13 mouse cellular contexts compared by ENCODE assay signal in genomic region chr7:46162132-46162727, GRCm38 (mm10). TPM values are rescaled to one million over a fixed set of nuclear protein-coding genes. Genes with fewer than 3 reads are reported as not detected.
DNase-seq lines count a peak whose midpoint lies in the region; ATAC-seq and TF ChIP-seq lines count a peak whose summit lies in the region.
"Had no signal": no experiment of that assay in that cellular context is flagged by ENCODE, and none has a peak within 500 bp of the region (broad histone marks: within the 10 kb centered on the region; RNA-seq: fewer than 3 reads in every experiment).

No protein-coding gene starts in this region.

- H3K27me3 ChIP-seq in forebrain, embryonic 15.5 days: no peaks in the 10 kb centered on the region
- H3K27me3 ChIP-seq in forebrain, embryonic 11.5 days (ENCODE audit: control insufficient read depth, insufficient read depth, low read length): no peaks in the 10 kb centered on the region
- no peaks in the 10 kb centered on the region for H3K27me3 ChIP-seq in hindbrain, embryonic 10.5 days (ENCODE audit: insufficient read depth, poor library complexity, severe bottlenecking)
- H3K27me3 ChIP-seq: embryonic facial prominence, embryonic 12.5 days; limb, embryonic 15.5 days; stomach, embryonic 15.5 days had no signal

- peak overlapping the region; percentile 76 for H3K27ac ChIP-seq in forebrain, embryonic 15.5 days (replicated peaks)
- no peak overlapping the region for H3K27ac ChIP-seq in forebrain, embryonic 11.5 days (ENCODE audit: low read depth, low read length)
- H3K27ac ChIP-seq in left cerebral cortex, adult 2 months: no peak overlapping the region
- H3K27ac ChIP-seq in hindbrain, embryonic 10.5 days: no peak overlapping the region; the same call in 1 of the 2 replicates
- H3K27ac ChIP-seq: embryonic facial prominence, embryonic 12.5 days; limb, embryonic 15.5 days; stomach, embryonic 15.5 days had no signal

- WGBS in forebrain, embryonic 15.5 days: 52% methylated on average over 11 of the region's 11 CpGs
- 82% methylated on average over 11 of the region's 11 CpGs for WGBS in forebrain, embryonic 11.5 days
- WGBS in hindbrain, embryonic 10.5 days: 75% methylated on average over 11 of the region's 11 CpGs

- intact Hi-C loops in gastrocnemius, postnatal 14 days (cut with DNase I; ENCODE audit: low total_unique reads): no loop called here
- intact Hi-C loops in heart, postnatal 25 days (cut with DNase I): loop anchor here (5.0 kb wide), 2 partner anchors 45 to 65 kb away; no protein-coding TSS in a partner anchor
- intact Hi-C loops in left cerebral cortex, adult 2 months (cut with DNase I): loop anchor here (1.0 kb wide), 1 partner anchor 9 kb away; no protein-coding TSS in a partner anchor

- peaks cover 13% of the 10 kb centered on the region for H3K4me1 ChIP-seq in forebrain, embryonic 15.5 days
- no peaks in the 10 kb centered on the region for H3K4me1 ChIP-seq in forebrain, embryonic 11.5 days (replicated peaks; ENCODE audit: control insufficient read depth, insufficient read depth, low read length)
- H3K4me1 ChIP-seq in hindbrain, embryonic 10.5 days (replicated peaks): peaks cover 9% of the 10 kb centered on the region
- H3K4me1 ChIP-seq: embryonic facial prominence, embryonic 12.5 days; limb, embryonic 15.5 days; megakaryocyte, embryonic 14.5 days; stomach, embryonic 15.5 days had no signal

- H3K9me3 ChIP-seq in forebrain, embryonic 15.5 days: no peaks in the 10 kb centered on the region
- no peaks in the 10 kb centered on the region for H3K9me3 ChIP-seq in forebrain, embryonic 11.5 days (ENCODE audit: control insufficient read depth, low read length)
- H3K9me3 ChIP-seq in hindbrain, embryonic 10.5 days: no peaks in the 10 kb centered on the region
- H3K9me3 ChIP-seq: embryonic facial prominence, embryonic 12.5 days; limb, embryonic 15.5 days; megakaryocyte, embryonic 14.5 days; stomach, embryonic 15.5 days had no signal

- no peak overlapping the region for H3K9ac ChIP-seq in forebrain, embryonic 15.5 days (replicated peaks)
- no peak overlapping the region for H3K9ac ChIP-seq in forebrain, embryonic 11.5 days (ENCODE audit: low read length)
- H3K9ac ChIP-seq: embryonic facial prominence, embryonic 12.5 days; limb, embryonic 15.5 days; stomach, embryonic 15.5 days had no signal

- no peaks in the 10 kb centered on the region for H3K36me3 ChIP-seq in forebrain, embryonic 15.5 days
- H3K36me3 ChIP-seq in forebrain, embryonic 11.5 days (ENCODE audit: control insufficient read depth, insufficient read depth, low read length): no peaks in the 10 kb centered on the region
- H3K36me3 ChIP-seq in hindbrain, embryonic 10.5 days: no peaks in the 10 kb centered on the region
- H3K36me3 ChIP-seq: embryonic facial prominence, embryonic 12.5 days; limb, embryonic 15.5 days; stomach, embryonic 15.5 days had no signal

- no peak; the same call in 1 of the 2 replicates for ATAC-seq in forebrain, embryonic 15.5 days (replicated peaks)
- no peak for ATAC-seq in forebrain, embryonic 11.5 days (replicated peaks; ENCODE audit: low FRiP score)

- no peak overlapping the region for H3K4me3 ChIP-seq in forebrain, embryonic 15.5 days
- H3K4me3 ChIP-seq in forebrain, embryonic 11.5 days (ENCODE audit: low read depth, low read length): no peak overlapping the region
- no peak overlapping the region for H3K4me3 ChIP-seq in left cerebral cortex, adult 2 months
- H3K4me3 ChIP-seq in hindbrain, embryonic 10.5 days: no peak overlapping the region
- H3K4me3 ChIP-seq: embryonic facial prominence, embryonic 12.5 days; limb, embryonic 15.5 days; megakaryocyte, embryonic 14.5 days; stomach, embryonic 15.5 days had no signal

- no peak for TF ChIP-seq CTCF in left cerebral cortex, adult 2 months (IDR thresholded peaks at IDR 0.05)

- no peak overlapping the region for H3K4me2 ChIP-seq in forebrain, embryonic 15.5 days (replicated peaks)
- no peak overlapping the region for H3K4me2 ChIP-seq in forebrain, embryonic 11.5 days (ENCODE audit: low read depth, low read length, severe bottlenecking)
- H3K4me2 ChIP-seq: embryonic facial prominence, embryonic 12.5 days; limb, embryonic 15.5 days; stomach, embryonic 15.5 days had no signal

- no peak for DNase-seq in forebrain, embryonic 11.5 days (ENCODE audit: low spot score)
- DNase-seq in cerebellum, adult 11 months: peak; percentile 92
- DNase-seq in gastrocnemius, postnatal 14 days: peak; percentile 43
- peak; percentile 46 for DNase-seq in heart, postnatal 25 days (ENCODE audit: low spot score)
- no peak for DNase-seq in right cerebral cortex, adult 2 months (ENCODE audit: low spot score in 2 of 2)
- no peak for DNase-seq in left cerebral cortex, adult 2 months (ENCODE audit: extremely low spot score in 1 of 2, low spot score in 2 of 2)
- no peak for DNase-seq in hindbrain, embryonic 10.5 days (ENCODE audit: low spot score)
- DNase-seq: kidney, postnatal 25 days had no signal

RNA-seq across cellular contexts. Expression of gene Abcc8, which starts 17.6 kb away (rescaled TPM):
- polyA plus RNA-seq in forebrain, embryonic 15.5 days (2015; fragmentation: Nextera tagmentation; extraction: Ambion mirVana): 30.1 and 31.8 TPM in 2 replicates
- 0.55 and 0.79 TPM in 2 replicates for polyA plus RNA-seq in forebrain, embryonic 11.5 days (2014; fragmentation: Nextera tagmentation; extraction: Ambion mirVana)
- 1 to 10 TPM; 3.5 to 4.6 TPM for total RNA-seq in gastrocnemius, postnatal 14 days (2021)
- total RNA-seq in heart, postnatal 25 days (2021): 10 to 100 TPM; 52.4 to 54.4 TPM
- total RNA-seq in left cerebral cortex, adult 2 months (2021): 10 to 100 TPM; 38.6 to 43.8 TPM
- polyA plus RNA-seq in hindbrain, embryonic 10.5 days (2016; fragmentation: Nextera tagmentation; extraction: Ambion mirVana): 1.2 and 1.8 TPM in 2 replicates

Comparison
In these comparisons a context has a peak if more than half of its experiments do, and no peak if none do; other contexts are left out.
1. DNase-seq: peak in cerebellum, adult 11 months (single experiment), gastrocnemius, postnatal 14 days (single experiment) and heart, postnatal 25 days (single experiment); none in forebrain, embryonic 11.5 days (single experiment), right cerebral cortex, adult 2 months (0 of 2), left cerebral cortex, adult 2 months (0 of 2) and hindbrain, embryonic 10.5 days (single experiment).
2. RNA of gene Abcc8, which starts 17.6 kb away (total RNA-seq): 52.4 to 54.4 TPM in heart, postnatal 25 days and 38.6 to 43.8 TPM in left cerebral cortex, adult 2 months; 3.5 to 4.6 TPM in gastrocnemius, postnatal 14 days; every median in the first group is over 4 times any median in the second.